8 mouse cellular contexts compared by ENCODE assay signal in genomic region chr11:115270148-115270861, GRCm38 (mm10). TPM values are rescaled to one million over a fixed set of nuclear protein-coding genes. Genes with fewer than 3 reads are reported as not detected.
DNase-seq lines count a peak whose midpoint lies in the region; ATAC-seq and TF ChIP-seq lines count a peak whose summit lies in the region.

No protein-coding gene starts in this region.

- H3K27me3 ChIP-seq in intestine, embryonic 14.5 days (replicated peaks; ENCODE audit: control insufficient read depth, insufficient read depth, low read length) = peaks cover 41% of the 10 kb centered on the region
- peaks cover 30% of the 10 kb centered on the region for H3K27me3 ChIP-seq in intestine, embryonic 16.5 days (replicated peaks; ENCODE audit: control insufficient read depth, insufficient read depth, low read length)
- H3K27me3 ChIP-seq in midbrain, postnatal 0 days (ENCODE audit: insufficient read depth, low read length) = peaks cover 35% of the 10 kb centered on the region
- H3K27me3 ChIP-seq in stomach, embryonic 16.5 days (ENCODE audit: control insufficient read depth, insufficient read depth, low read length) = peaks cover 39% of the 10 kb centered on the region

- intact Hi-C loops in left cerebral cortex, postnatal 36 days (cut with DNase I) = loop anchor here (1.0 kb wide), 1 partner anchor 68 kb away; no protein-coding TSS in a partner anchor

- H3K9ac ChIP-seq in intestine, embryonic 14.5 days (ENCODE audit: low read length) = no peak overlapping the region
- H3K9ac ChIP-seq in intestine, embryonic 16.5 days (ENCODE audit: low read depth, low read length) = no peak overlapping the region
- no peak overlapping the region for H3K9ac ChIP-seq in midbrain, postnatal 0 days (replicated peaks; ENCODE audit: low read length, poor library complexity, severe bottlenecking)
- peak overlapping the region; percentile 16; the same call in 1 of the 2 replicates for H3K9ac ChIP-seq in stomach, embryonic 16.5 days (ENCODE audit: low read length)

- peak; percentile 97 for TF ChIP-seq CTCF in midbrain, postnatal 0 days (IDR thresholded peaks at IDR 0.05)

- no peak overlapping the region for H3K4me3 ChIP-seq in intestine, embryonic 14.5 days (ENCODE audit: low read depth, low read length)
- H3K4me3 ChIP-seq in intestine, embryonic 16.5 days (ENCODE audit: low read length) = no peak overlapping the region
- H3K4me3 ChIP-seq in midbrain, postnatal 0 days (ENCODE audit: low read depth, low read length) = no peak overlapping the region
- no peak overlapping the region for H3K4me3 ChIP-seq in stomach, embryonic 16.5 days (replicated peaks; ENCODE audit: low read length)

- no peak; the same call in 1 of the 2 replicates for ATAC-seq in intestine, embryonic 14.5 days (replicated peaks; ENCODE audit: low FRiP score, low TSS enrichment, low read depth)
- ATAC-seq in intestine, embryonic 16.5 days = no peak
- peak; percentile 43; the same call in 1 of the 2 replicates for ATAC-seq in midbrain, postnatal 0 days (ENCODE audit: low FRiP score)
- peak; percentile 5; the same call in 1 of the 2 replicates for ATAC-seq in stomach, embryonic 16.5 days (ENCODE audit: insufficient read depth, low FRiP score)

- H3K4me2 ChIP-seq in intestine, embryonic 14.5 days (ENCODE audit: low read length) = no peak overlapping the region
- no peak overlapping the region for H3K4me2 ChIP-seq in intestine, embryonic 16.5 days (ENCODE audit: low read depth, low read length)
- H3K4me2 ChIP-seq in midbrain, postnatal 0 days (ENCODE audit: low read depth, low read length, poor library complexity, severe bottlenecking) = no peak overlapping the region
- H3K4me2 ChIP-seq in stomach, embryonic 16.5 days (ENCODE audit: low read depth, low read length) = no peak overlapping the region

- no peaks in the 10 kb centered on the region for H3K9me3 ChIP-seq in intestine, embryonic 14.5 days (ENCODE audit: control insufficient read depth, low read length)
- H3K9me3 ChIP-seq in intestine, embryonic 16.5 days (ENCODE audit: control insufficient read depth, low read length) = no peaks in the 10 kb centered on the region
- no peaks in the 10 kb centered on the region for H3K9me3 ChIP-seq in midbrain, postnatal 0 days (ENCODE audit: low read length)
- H3K9me3 ChIP-seq in stomach, embryonic 16.5 days (replicated peaks; ENCODE audit: control insufficient read depth, low read length) = no peaks in the 10 kb centered on the region

- DNase-seq in intestine, embryonic 14.5 days (ENCODE audit: low spot score) = peak; percentile 94
- DNase-seq in cerebellum, postnatal 10 days = peak; percentile 93 to 95
- DNase-seq in frontal cortex, postnatal 10 days (ENCODE audit: low spot score in 2 of 2) = peak; percentile 70 to 81
- peak; percentile 79 for DNase-seq in induced T-regulatory cell, adult 2 months (ENCODE audit: low read depth)
- DNase-seq in left cerebral cortex, postnatal 36 days (ENCODE audit: low spot score in 2 of 2) = peak; percentile 77 to 81
- DNase-seq in midbrain, postnatal 0 days (ENCODE audit: low spot score) = peak; percentile 88

- H3K36me3 ChIP-seq in intestine, embryonic 14.5 days (ENCODE audit: control insufficient read depth, insufficient read depth, low read length) = peaks cover 7% of the 10 kb centered on the region; the same call in 1 of the 2 replicates
- peaks cover 2% of the 10 kb centered on the region; the same call in 1 of the 2 replicates for H3K36me3 ChIP-seq in intestine, embryonic 16.5 days (ENCODE audit: control insufficient read depth, insufficient read depth, low read length)
- H3K36me3 ChIP-seq in midbrain, postnatal 0 days (ENCODE audit: insufficient read depth, low read length) = peaks cover 26% of the 10 kb centered on the region
- no peaks in the 10 kb centered on the region for H3K36me3 ChIP-seq in stomach, embryonic 16.5 days (ENCODE audit: control insufficient read depth, insufficient read depth, low read length)

- no peak overlapping the region for H3K27ac ChIP-seq in intestine, embryonic 14.5 days (ENCODE audit: low read depth)
- no peak overlapping the region for H3K27ac ChIP-seq in intestine, embryonic 16.5 days (ENCODE audit: low read length)
- no peak overlapping the region for H3K27ac ChIP-seq in midbrain, postnatal 0 days (ENCODE audit: low read depth, low read length)
- no peak overlapping the region for H3K27ac ChIP-seq in stomach, embryonic 16.5 days (ENCODE audit: low read length)

- 26% methylated on average over 19 of the region's 19 CpGs for WGBS in intestine, embryonic 14.5 days
- 33% methylated on average over 19 of the region's 19 CpGs for WGBS in intestine, embryonic 16.5 days
- 32% methylated on average over 19 of the region's 19 CpGs for WGBS in midbrain, postnatal 0 days
- 30% methylated on average over 19 of the region's 19 CpGs for WGBS in stomach, embryonic 16.5 days

- peaks cover 5% of the 10 kb centered on the region for H3K4me1 ChIP-seq in intestine, embryonic 14.5 days (replicated peaks; ENCODE audit: control insufficient read depth, insufficient read depth, low read length)
- peaks cover 14% of the 10 kb centered on the region for H3K4me1 ChIP-seq in intestine, embryonic 16.5 days (ENCODE audit: control insufficient read depth, insufficient read depth, low read length)
- peaks cover 15% of the 10 kb centered on the region for H3K4me1 ChIP-seq in midbrain, postnatal 0 days (ENCODE audit: insufficient read depth, low read length)
- H3K4me1 ChIP-seq in stomach, embryonic 16.5 days (ENCODE audit: control insufficient read depth, insufficient read depth, low read length) = peaks cover 12% of the 10 kb centered on the region

RNA-seq across cellular contexts. Expression of gene Grin2c, which starts 3.3 kb away (rescaled TPM):
- polyA plus RNA-seq in intestine, embryonic 14.5 days (2014; fragmentation: Nextera tagmentation; extraction: Ambion mirVana) = not detected in 2 replicates
- 0.06 TPM in 1 of 2 replicates, not detected in the other for polyA plus RNA-seq in intestine, embryonic 16.5 days (2015; fragmentation: Nextera tagmentation; extraction: Ambion mirVana)
- total RNA-seq in left cerebral cortex, postnatal 36 days (2021) = 10 to 100 TPM; 38.6 to 42.5 TPM
- 2.9 and 4.1 TPM in 2 replicates for total RNA-seq in midbrain, postnatal 0 days (2014; rRNA removed)
- 0.59 and 0.75 TPM in 2 replicates for polyA plus RNA-seq in midbrain, postnatal 0 days (2015; fragmentation: Nextera tagmentation; extraction: Ambion mirVana)
- polyA plus RNA-seq in stomach, embryonic 16.5 days (2015; fragmentation: Nextera tagmentation; extraction: Ambion mirVana) = not detected in 2 replicates

RNA-seq across cellular contexts. Expression of gene Fdxr, which starts 6.5 kb away (rescaled TPM):
- 11.3 and 14.2 TPM in 2 replicates for polyA plus RNA-seq in intestine, embryonic 14.5 days (2014; fragmentation: Nextera tagmentation; extraction: Ambion mirVana)
- polyA plus RNA-seq in intestine, embryonic 16.5 days (2015; fragmentation: Nextera tagmentation; extraction: Ambion mirVana) = 21.7 and 22.9 TPM in 2 replicates
- total RNA-seq in left cerebral cortex, postnatal 36 days (2021) = 10 to 100 TPM; 14.2 to 22.5 TPM
- 17.7 and 18.8 TPM in 2 replicates for total RNA-seq in midbrain, postnatal 0 days (2014; rRNA removed)
- polyA plus RNA-seq in midbrain, postnatal 0 days (2015; fragmentation: Nextera tagmentation; extraction: Ambion mirVana) = 14.8 and 16.7 TPM in 2 replicates
- 15.4 and 15.9 TPM in 2 replicates for polyA plus RNA-seq in stomach, embryonic 16.5 days (2015; fragmentation: Nextera tagmentation; extraction: Ambion mirVana)

RNA-seq across cellular contexts. Expression of gene Fads6, which starts 27.2 kb away (rescaled TPM):
- polyA plus RNA-seq in intestine, embryonic 14.5 days (2014; fragmentation: Nextera tagmentation; extraction: Ambion mirVana) = 1.4 and 1.6 TPM in 2 replicates
- 1.2 and 1.5 TPM in 2 replicates for polyA plus RNA-seq in intestine, embryonic 16.5 days (2015; fragmentation: Nextera tagmentation; extraction: Ambion mirVana)
- 10 to 100 TPM; 12.7 to 13.0 TPM for total RNA-seq in left cerebral cortex, postnatal 36 days (2021)
- 10.2 and 10.6 TPM in 2 replicates for total RNA-seq in midbrain, postnatal 0 days (2014; rRNA removed)
- 1.4 and 1.6 TPM in 2 replicates for polyA plus RNA-seq in midbrain, postnatal 0 days (2015; fragmentation: Nextera tagmentation; extraction: Ambion mirVana)
- polyA plus RNA-seq in stomach, embryonic 16.5 days (2015; fragmentation: Nextera tagmentation; extraction: Ambion mirVana) = 1.6 and 1.7 TPM in 2 replicates

RNA-seq across cellular contexts. Expression of gene Otop2, which starts 36.7 kb away (rescaled TPM):
- not detected in 2 replicates for polyA plus RNA-seq in intestine, embryonic 14.5 days (2014; fragmentation: Nextera tagmentation; extraction: Ambion mirVana)
- polyA plus RNA-seq in intestine, embryonic 16.5 days (2015; fragmentation: Nextera tagmentation; extraction: Ambion mirVana) = 0.11 TPM in 1 of 2 replicates, not detected in the other
- 1 to 10 TPM; 1.1 to 2.1 TPM for total RNA-seq in left cerebral cortex, postnatal 36 days (2021)
- 0.05 and 1.5 TPM in 2 replicates for total RNA-seq in midbrain, postnatal 0 days (2014; rRNA removed)
- 0.15 and 0.22 TPM in 2 replicates for polyA plus RNA-seq in midbrain, postnatal 0 days (2015; fragmentation: Nextera tagmentation; extraction: Ambion mirVana)
- polyA plus RNA-seq in stomach, embryonic 16.5 days (2015; fragmentation: Nextera tagmentation; extraction: Ambion mirVana) = 1.9 and 2.5 TPM in 2 replicates

RNA-seq across cellular contexts. Expression of gene Ush1g, which starts 51.5 kb away (rescaled TPM):
- polyA plus RNA-seq in intestine, embryonic 14.5 days (2014; fragmentation: Nextera tagmentation; extraction: Ambion mirVana) = 0.14 TPM in 1 of 2 replicates, not detected in the other
- polyA plus RNA-seq in intestine, embryonic 16.5 days (2015; fragmentation: Nextera tagmentation; extraction: Ambion mirVana) = 0.06 and 0.11 TPM in 2 replicates
- total RNA-seq in left cerebral cortex, postnatal 36 days (2021) = under 1 TPM; 0.39 to 0.49 TPM
- total RNA-seq in midbrain, postnatal 0 days (2014; rRNA removed) = 0.14 TPM in 1 of 2 replicates, not detected in the other
- 0.21 and 0.32 TPM in 2 replicates for polyA plus RNA-seq in midbrain, postnatal 0 days (2015; fragmentation: Nextera tagmentation; extraction: Ambion mirVana)
- polyA plus RNA-seq in stomach, embryonic 16.5 days (2015; fragmentation: Nextera tagmentation; extraction: Ambion mirVana) = 0.62 and 0.76 TPM in 2 replicates

Comparison
In these comparisons a context has a peak if more than half of its experiments do, and no peak if none do; other contexts are left out.
1. ATAC-seq: peak in midbrain, postnatal 0 days (single experiment) and stomach, embryonic 16.5 days (single experiment); none in intestine, embryonic 14.5 days (single experiment) and intestine, embryonic 16.5 days (single experiment).
2. Peak in every context shown above with its lines, with median percentiles within 50 percentile points of each other: DNase-seq.